Mouse (Mus musculus): ENCODE results near the gene Nmral1. TPM values are rescaled to one million over a fixed set of nuclear protein-coding genes. Genes with fewer than 3 reads are reported as not detected.

Nmral1 gene
- 3.4 TPM for polyA plus RNA-seq (2014; fragmentation: Illumina TruSeq; extraction: RNeasy Lipid Tissue Mini Kit (QIAGEN cat#74804); ENCODE audit: low read depth, low replicate concordance)

DNA sequence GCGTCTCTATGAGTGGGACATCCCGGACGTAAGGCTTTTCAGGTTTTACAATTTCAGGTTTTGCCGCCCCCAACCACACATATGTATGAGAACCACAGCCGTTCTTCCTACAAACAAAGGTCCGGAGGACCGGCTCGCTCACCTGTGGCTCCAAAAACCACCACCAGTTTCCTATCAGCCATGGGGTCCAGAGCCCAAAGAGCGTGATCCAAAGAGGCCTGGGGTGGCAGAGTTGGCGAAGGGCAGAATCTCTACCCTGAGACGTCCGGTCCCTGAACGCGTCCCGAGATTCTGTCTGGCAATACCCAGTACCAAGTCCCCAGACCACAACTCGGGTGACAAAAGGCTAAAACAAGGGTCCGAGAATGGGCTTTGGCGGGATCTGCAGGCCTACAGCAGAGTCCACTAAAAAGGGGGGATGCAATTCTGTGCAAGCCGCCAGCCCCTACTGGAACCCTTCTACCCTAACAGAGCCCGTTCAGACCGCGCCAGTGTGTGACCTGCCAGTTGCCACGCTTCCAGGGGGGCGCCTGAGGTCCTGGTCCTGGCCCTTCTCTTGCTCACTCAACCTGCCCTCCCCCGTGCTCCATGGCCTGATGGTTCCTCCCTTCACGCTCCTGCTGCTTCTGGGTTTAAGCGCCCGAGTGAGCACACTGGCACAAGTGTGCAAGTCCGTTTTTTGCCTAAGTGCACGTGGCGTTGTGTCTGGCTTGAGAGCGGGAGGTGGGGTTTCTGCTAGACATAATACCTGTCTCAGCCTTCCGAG, at the start of gene Nmral1:
TSS of gene Nmral1 (minus strand) at position 604 of the 766 bp plus-strand sequence.

DNA sequence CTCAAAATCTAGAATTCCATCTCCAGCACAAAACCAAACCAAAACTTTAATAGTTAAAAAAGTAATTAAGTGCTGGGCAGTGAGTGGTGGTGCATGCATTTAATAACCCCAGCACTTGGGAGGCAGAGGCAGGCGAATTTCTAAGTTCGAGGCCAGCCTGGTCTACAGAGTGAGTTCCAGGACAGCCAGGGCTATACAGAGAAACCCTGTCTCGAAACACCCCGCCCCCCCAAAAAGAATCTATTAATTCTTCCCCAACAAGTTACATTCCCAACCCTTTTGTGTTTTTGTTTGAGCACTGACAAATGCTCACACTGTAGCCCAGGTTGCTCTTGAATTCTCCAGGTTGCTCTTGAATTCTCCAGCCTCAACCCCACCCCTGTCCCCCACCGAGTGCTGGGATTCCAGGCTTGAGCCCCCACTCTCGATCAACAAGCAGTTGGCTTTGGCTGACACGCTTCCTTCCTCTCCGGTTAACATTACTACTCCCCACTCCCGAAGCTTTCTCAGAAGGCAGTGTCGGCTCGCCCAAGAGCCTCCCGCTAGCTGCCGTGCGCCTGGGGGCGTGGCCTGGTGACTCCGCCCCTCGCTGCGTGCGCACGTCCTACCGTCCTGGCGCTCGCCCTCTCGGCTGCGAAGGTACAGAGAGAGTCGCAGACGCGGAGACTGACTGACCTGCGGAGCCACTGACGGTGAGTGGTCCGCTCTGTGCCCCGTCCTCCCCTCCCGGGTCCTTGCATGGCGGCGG, 6.8 kb upstream of the Nmral1 start, which contains the start of gene Hmox2:
TSS of gene Hmox2 (plus strand) at position 582 of the 748 bp plus-strand sequence.

DNA sequence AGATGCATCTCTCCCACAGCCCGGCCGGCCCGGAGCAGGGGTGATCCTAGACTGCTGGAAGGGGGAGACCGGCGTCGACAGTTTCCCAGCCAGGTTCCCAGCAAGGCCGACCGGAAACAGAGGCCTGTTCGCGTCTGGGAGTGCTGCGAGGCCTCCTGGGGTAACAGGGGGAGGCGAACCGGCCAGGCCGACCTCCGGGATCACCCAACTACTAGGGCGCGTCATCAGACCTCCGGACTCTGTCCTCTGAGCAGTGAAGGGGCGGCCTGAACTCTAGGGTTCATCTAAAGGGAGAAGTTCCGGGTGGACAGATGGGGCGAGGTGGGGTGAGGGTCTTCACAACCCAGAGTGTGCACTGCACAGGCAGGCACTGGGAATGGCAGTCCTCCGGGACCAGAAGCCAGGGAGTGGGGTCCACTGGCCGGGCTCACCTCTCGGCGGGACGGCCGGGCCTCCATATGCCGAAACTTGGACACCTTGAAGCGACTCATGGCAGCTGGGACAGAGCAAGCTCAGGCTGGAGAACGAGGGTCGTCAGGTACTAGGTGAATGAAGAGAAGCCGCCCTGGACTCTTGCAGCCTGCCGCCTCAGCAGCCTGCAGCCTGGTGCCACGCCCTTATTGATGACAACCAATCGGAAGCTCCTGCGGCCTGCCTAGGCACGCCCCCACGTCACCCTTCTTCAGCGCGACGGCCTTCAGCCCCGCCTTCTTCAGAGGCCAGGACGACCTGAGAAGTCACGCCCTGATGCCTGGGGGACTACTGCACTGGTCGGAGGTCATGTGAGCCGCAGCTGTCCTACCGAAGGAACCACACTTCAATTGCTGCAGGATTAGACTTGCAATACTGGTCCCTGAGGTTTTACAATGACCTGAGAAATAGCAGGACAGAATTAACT, 39.8 kb downstream of the Nmral1 start, which contains the start of gene Coro7:
TSS of gene Coro7 (minus strand) at position 657 of the 898 bp plus-strand sequence.

Other genes with a start within 250 kb of the Nmral1 start
- 725 TPM for gene Srl, start 177.5 kb downstream of the Nmral1 start, polyA plus RNA-seq (2014; fragmentation: Illumina TruSeq; extraction: RNeasy Lipid Tissue Mini Kit (QIAGEN cat#74804); ENCODE audit: low read depth, low replicate concordance)
- 1.9 TPM for gene Tfap4, start 159.5 kb downstream of the Nmral1 start, polyA plus RNA-seq (2014; fragmentation: Illumina TruSeq; extraction: RNeasy Lipid Tissue Mini Kit (QIAGEN cat#74804); ENCODE audit: low read depth, low replicate concordance)
- gene Glis2, start 124.6 kb downstream of the Nmral1 start, polyA plus RNA-seq (2014; fragmentation: Illumina TruSeq; extraction: RNeasy Lipid Tissue Mini Kit (QIAGEN cat#74804); ENCODE audit: low read depth, low replicate concordance), result 10.6 TPM
- gene Pam16, start 94.4 kb downstream of the Nmral1 start, polyA plus RNA-seq (2014; fragmentation: Illumina TruSeq; extraction: RNeasy Lipid Tissue Mini Kit (QIAGEN cat#74804); ENCODE audit: low read depth, low replicate concordance), result 112 TPM
- gene Vasn, start 79.4 kb downstream of the Nmral1 start, polyA plus RNA-seq (2014; fragmentation: Illumina TruSeq; extraction: RNeasy Lipid Tissue Mini Kit (QIAGEN cat#74804); ENCODE audit: low read depth, low replicate concordance), result 12.0 TPM
- gene Dnaja3, start 79.4 kb downstream of the Nmral1 start, polyA plus RNA-seq (2014; fragmentation: Illumina TruSeq; extraction: RNeasy Lipid Tissue Mini Kit (QIAGEN cat#74804); ENCODE audit: low read depth, low replicate concordance), result 130 TPM
- 7.1 TPM for gene Coro7, start 39.6 kb downstream of the Nmral1 start, polyA plus RNA-seq (2014; fragmentation: Illumina TruSeq; extraction: RNeasy Lipid Tissue Mini Kit (QIAGEN cat#74804); ENCODE audit: low read depth, low replicate concordance)
- gene Hmox2, start 7.0 kb upstream of the Nmral1 start, polyA plus RNA-seq (2014; fragmentation: Illumina TruSeq; extraction: RNeasy Lipid Tissue Mini Kit (QIAGEN cat#74804); ENCODE audit: low read depth, low replicate concordance), result 74.5 TPM
- 65.9 TPM for gene Cdip1, start 70.9 kb upstream of the Nmral1 start, polyA plus RNA-seq (2014; fragmentation: Illumina TruSeq; extraction: RNeasy Lipid Tissue Mini Kit (QIAGEN cat#74804); ENCODE audit: low read depth, low replicate concordance)
- gene 4930562C15Rik, start 116.1 kb upstream of the Nmral1 start, polyA plus RNA-seq (2014; fragmentation: Illumina TruSeq; extraction: RNeasy Lipid Tissue Mini Kit (QIAGEN cat#74804); ENCODE audit: low read depth, low replicate concordance), result not detected
- 29.5 TPM for gene Ubald1, start 161.0 kb upstream of the Nmral1 start, polyA plus RNA-seq (2014; fragmentation: Illumina TruSeq; extraction: RNeasy Lipid Tissue Mini Kit (QIAGEN cat#74804); ENCODE audit: low read depth, low replicate concordance)
- gene Mgrn1, start 166.9 kb upstream of the Nmral1 start, polyA plus RNA-seq (2014; fragmentation: Illumina TruSeq; extraction: RNeasy Lipid Tissue Mini Kit (QIAGEN cat#74804); ENCODE audit: low read depth, low replicate concordance), result 173 TPM
- 24.9 TPM for gene Nudt16l1, start 219.4 kb upstream of the Nmral1 start, polyA plus RNA-seq (2014; fragmentation: Illumina TruSeq; extraction: RNeasy Lipid Tissue Mini Kit (QIAGEN cat#74804); ENCODE audit: low read depth, low replicate concordance)
- 19.7 TPM for gene Anks3, start 244.8 kb upstream of the Nmral1 start, polyA plus RNA-seq (2014; fragmentation: Illumina TruSeq; extraction: RNeasy Lipid Tissue Mini Kit (QIAGEN cat#74804); ENCODE audit: low read depth, low replicate concordance)